Mouse (Mus musculus) hindbrain, embryonic 14.5 days (tissue): Measurements from ENCODE around the gene Kcnj11. TPM values are rescaled to one million over a fixed set of nuclear protein-coding genes. Genes with fewer than 3 reads are reported as not detected.

Experiments used
- ATAC-seq: fragments of 200-750 bp; cut with Nextera tagmentation; 2 replicates; pipeline ENCODE4 v1.8.0; 2017; ENCODE audit warnings: moderate number of reproducible peaks, mild to moderate bottlenecking, moderate TSS enrichment, moderate library complexity; ENCODE audit not compliant: low FRiP score
- DNase-seq: peaks from one replicate; pipeline ENCODE4 v3.0.0-alpha.2; 2015; ENCODE audit warnings: low spot score
- H3K27ac ChIP-seq: fragments of 300-500 bp; sonication (generic); 2 replicates; pipeline ENCODE4 v1.5.1; 2014; ENCODE audit warnings: mild to moderate bottlenecking, moderate library complexity
- H3K27me3 ChIP-seq: fragments of 300-500 bp; sonication (generic); 2 replicates; pipeline ENCODE4 v1.6.1; 2014; ENCODE audit warnings: mild to moderate bottlenecking, low read length, mixed read lengths; ENCODE audit not compliant: control insufficient read depth, insufficient read depth
- H3K36me3 ChIP-seq: fragments of 300-500 bp; sonication (generic); replicated peaks from 2 replicates; pipeline ENCODE4 v1.6.1; 2014; ENCODE audit not compliant: control insufficient read depth, insufficient read depth
- H3K4me1 ChIP-seq: fragments of 300-500 bp; sonication (generic); replicated peaks from 2 replicates; pipeline ENCODE4 v1.6.1; 2014; ENCODE audit warnings: antibody characterized with exemption, low read length, mixed read lengths; ENCODE audit not compliant: control insufficient read depth, insufficient read depth
- H3K4me2 ChIP-seq: fragments of 300-500 bp; sonication (generic); replicated peaks from 2 replicates; pipeline ENCODE4 v1.6.1; 2014; ENCODE audit warnings: mild to moderate bottlenecking, moderate library complexity
- H3K4me3 ChIP-seq: fragments of 300-500 bp; sonication (generic); replicated peaks from 2 replicates; pipeline ENCODE4 v1.5.1; 2014; ENCODE audit warnings: mild to moderate bottlenecking, low read length
- H3K9ac ChIP-seq: fragments of 300-500 bp; sonication (generic); 2 replicates; pipeline ENCODE4 v1.6.1; 2014
- H3K9me3 ChIP-seq: fragments of 300-500 bp; sonication (generic); 2 replicates; pipeline ENCODE4 v1.6.1; 2016; ENCODE audit warnings: low read length; ENCODE audit not compliant: control insufficient read depth
- WGBS: fragments of 180-500 bp; shearing (Covaris S2); extraction: QIAGEN DNeasy Blood & Tissue Kit; methylation state at CpG from one replicate; pipeline ENCODE4 v1.1.7; 2014; 5-methylcytosine and 5-hydroxymethylcytosine counted together
- polyA plus RNA-seq: library from polyadenylated mRNA; unstranded; fragments of >200 nt; fragmentation: Nextera tagmentation; extraction: Ambion mirVana; gene quantifications from 2 replicates; pipeline ENCODE4 v1.2.1, GENCODE M21; 2014

Gene Kcnj11
- polyA plus RNA-seq, 1 experiment from 2014 or later: 1.2 TPM

- Histone ChIP-seq H3K27ac (no peak overlapping the region), H3K4me2 (peak overlapping the region; percentile 12; the same call in 1 of the 2 replicates), H3K9ac (0 out of 2 replicates have a peak overlapping the region, but pooled peaks have one; percentile 28), H3K27me3 (no peaks in the 10 kb centered on the region), H3K4me3 (no peak overlapping the region), H3K36me3 (no peaks in the 10 kb centered on the region), H3K4me1 (no peaks in the 10 kb centered on the region; the same call in 1 of the 2 replicates), H3K9me3 (no peaks in the 10 kb centered on the region)
- 87% methylated on average over 19 of the region's 19 CpGs for WGBS
- DNase-seq (no peak), ATAC-seq (no peak)
Measured at GRCm38 (mm10) chr7:46098221-46098918, 2.2 kb downstream of the Kcnj11 start.

- DNase-seq (no peak), ATAC-seq (no peak)
- Histone ChIP-seq H3K27me3 (no peaks in the 10 kb centered on the region), H3K36me3 (no peaks in the 10 kb centered on the region), H3K9ac (no peak overlapping the region), H3K9me3 (no peaks in the 10 kb centered on the region), H3K4me2 (peak overlapping the region; percentile 12; the same call in 1 of the 2 replicates), H3K4me3 (no peak overlapping the region), H3K27ac (no peak overlapping the region), H3K4me1 (peaks cover 3% of the 10 kb centered on the region; the same call in 1 of the 2 replicates)
- 57% methylated on average over 4 of the region's 4 CpGs for WGBS
Measured at GRCm38 (mm10) chr7:46097319-46097783, 3.2 kb downstream of the Kcnj11 start.

- H3K4me2 ChIP-seq: no peak overlapping the region
- no peaks in the 10 kb centered on the region for H3K27me3 ChIP-seq
- 8% methylated on average over 4 of the region's 4 CpGs for WGBS
- no peaks in the 10 kb centered on the region for H3K9me3 ChIP-seq
- DNase-seq (peak; percentile 86), ATAC-seq (peak; percentile 32; the same call in 1 of the 2 replicates)
- H3K27ac ChIP-seq: no peak overlapping the region
- peaks cover 3% of the 10 kb centered on the region; the same call in 1 of the 2 replicates for H3K4me1 ChIP-seq
- no peak overlapping the region for H3K9ac ChIP-seq
- H3K36me3 ChIP-seq: no peaks in the 10 kb centered on the region
- H3K4me3 ChIP-seq: no peak overlapping the region
Measured at GRCm38 (mm10) chr7:46096136-46096535, 4.4 kb downstream of the Kcnj11 start.

- DNase-seq: no peak
- no peak overlapping the region for H3K27ac ChIP-seq
- peaks cover 3% of the 10 kb centered on the region; the same call in 1 of the 2 replicates for H3K4me1 ChIP-seq
- 17% methylated on average over 8 of the region's 8 CpGs for WGBS
- H3K36me3 ChIP-seq: no peaks in the 10 kb centered on the region
- no peaks in the 10 kb centered on the region for H3K27me3 ChIP-seq
- H3K4me2 ChIP-seq: no peak overlapping the region
- no peak overlapping the region for H3K9ac ChIP-seq
- ATAC-seq: 0 out of 2 replicates have a peak, but pooled peaks have one; percentile 34
- no peak overlapping the region for H3K4me3 ChIP-seq
- no peaks in the 10 kb centered on the region for H3K9me3 ChIP-seq
Measured at GRCm38 (mm10) chr7:46092803-46093202, 7.8 kb downstream of the Kcnj11 start.

GRCm38 (mm10) chr7:46088241-46088640 lies 12.3 kb downstream of the Kcnj11 start:
- ATAC-seq (no peak), DNase-seq (no peak)
- Histone ChIP-seq H3K4me2 (no peak overlapping the region), H3K4me1 (peaks cover 3% of the 10 kb centered on the region; the same call in 1 of the 2 replicates), H3K36me3 (peaks cover 19% of the 10 kb centered on the region), H3K9ac (no peak overlapping the region), H3K9me3 (no peaks in the 10 kb centered on the region), H3K27me3 (no peaks in the 10 kb centered on the region), H3K4me3 (no peak overlapping the region), H3K27ac (no peak overlapping the region)
- WGBS: 90% methylated on average over 6 of the region's 6 CpGs

GRCm38 (mm10) chr7:46086378-46086777 lies 14.2 kb downstream of the Kcnj11 start:
- WGBS: 91% methylated on average over 6 of the region's 6 CpGs
- Histone ChIP-seq H3K4me3 (no peak overlapping the region), H3K27ac (no peak overlapping the region), H3K4me1 (no peaks in the 10 kb centered on the region; the same call in 1 of the 2 replicates), H3K36me3 (peaks cover 38% of the 10 kb centered on the region), H3K9ac (no peak overlapping the region), H3K27me3 (no peaks in the 10 kb centered on the region), H3K4me2 (no peak overlapping the region), H3K9me3 (no peaks in the 10 kb centered on the region)
- no peak for ATAC-seq
- DNase-seq: no peak

- Histone ChIP-seq H3K9me3 (no peaks in the 10 kb centered on the region), H3K4me2 (no peak overlapping the region), H3K36me3 (peaks cover 52% of the 10 kb centered on the region), H3K27me3 (no peaks in the 10 kb centered on the region), H3K4me1 (no peaks in the 10 kb centered on the region; the same call in 1 of the 2 replicates), H3K27ac (no peak overlapping the region), H3K4me3 (no peak overlapping the region), H3K9ac (no peak overlapping the region)
- ATAC-seq: 0 out of 2 replicates have a peak, but pooled peaks have one; percentile 31
- no peak for DNase-seq
- 73% methylated on average over 16 of the region's 16 CpGs for WGBS
Measured at GRCm38 (mm10) chr7:46084839-46085513, 15.6 kb downstream of the Kcnj11 start.

- no peaks in the 10 kb centered on the region for H3K9me3 ChIP-seq
- H3K9ac ChIP-seq: no peak overlapping the region
- H3K4me3 ChIP-seq: no peak overlapping the region
- H3K36me3 ChIP-seq: peaks cover 62% of the 10 kb centered on the region
- no peak overlapping the region for H3K4me2 ChIP-seq
- H3K4me1 ChIP-seq: no peaks in the 10 kb centered on the region; the same call in 1 of the 2 replicates
- WGBS: 93% methylated on average over 10 of the region's 10 CpGs
- DNase-seq (no peak), ATAC-seq (no peak)
- no peak overlapping the region for H3K27ac ChIP-seq
- no peaks in the 10 kb centered on the region for H3K27me3 ChIP-seq
Measured at GRCm38 (mm10) chr7:46084024-46084423, 16.5 kb downstream of the Kcnj11 start.

- no peaks in the 10 kb centered on the region for H3K9me3 ChIP-seq
- H3K27ac ChIP-seq: no peak overlapping the region
- ATAC-seq (no peak; the same call in 1 of the 2 replicates), DNase-seq (no peak)
- no peak overlapping the region for H3K9ac ChIP-seq
- H3K27me3 ChIP-seq: no peaks in the 10 kb centered on the region
- no peaks in the 10 kb centered on the region for H3K4me1 ChIP-seq
- peaks cover 97% of the 10 kb centered on the region for H3K36me3 ChIP-seq
- 76% methylated on average over 12 of the region's 12 CpGs for WGBS
- H3K4me2 ChIP-seq: no peak overlapping the region
- no peak overlapping the region for H3K4me3 ChIP-seq
Measured at GRCm38 (mm10) chr7:46077675-46078074, 22.9 kb downstream of the Kcnj11 start.
